Mouse (Mus musculus) midbrain, embryonic 10.5 days (tissue): Measurements from ENCODE around the gene Intu. TPM values are rescaled to one million over a fixed set of nuclear protein-coding genes. Genes with fewer than 3 reads are reported as not detected.
A peak's percentile ranks its signal among the peaks of the same experiment; 100 is the strongest.

ENCODE experiments used
- DNase-seq: peaks from one replicate; pipeline ENCODE4 v3.0.0-alpha.2; 2017; ENCODE audit warnings: low spot score
- H3K27ac ChIP-seq: fragments of 300-500 bp; sonication (generic); replicated peaks from 2 replicates; pipeline ENCODE4 v1.5.1; 2016; ENCODE audit warnings: mild to moderate bottlenecking
- H3K27me3 ChIP-seq: fragments of 300-500 bp; sonication (generic); 2 replicates; pipeline ENCODE4 v1.6.1; 2016; ENCODE audit warnings: low read depth, mild to moderate bottlenecking; ENCODE audit not compliant: poor library complexity, severe bottlenecking
- H3K36me3 ChIP-seq: fragments of 300-500 bp; sonication (generic); 2 replicates; pipeline ENCODE4 v1.6.1; 2016; ENCODE audit warnings: mild to moderate bottlenecking, moderate library complexity
- H3K4me1 ChIP-seq: fragments of 300-500 bp; sonication (generic); 2 replicates; pipeline ENCODE4 v1.6.1; 2016
- H3K4me3 ChIP-seq: fragments of 300-500 bp; sonication (generic); 2 replicates; pipeline ENCODE4 v1.5.1; 2016; ENCODE audit warnings: mild to moderate bottlenecking, moderate library complexity
- H3K9me3 ChIP-seq: fragments of 300-500 bp; sonication (generic); replicated peaks from 2 replicates; pipeline ENCODE4 v1.6.1; 2016; ENCODE audit warnings: mild to moderate bottlenecking
- WGBS: fragments of 180-500 bp; shearing (Covaris S2); methylation state at CpG from one replicate; pipeline ENCODE4 v1.1.7; 2016; 5-methylcytosine and 5-hydroxymethylcytosine counted together
- polyA plus RNA-seq: library from polyadenylated mRNA; unstranded; fragments of >200 nt; fragmentation: Nextera tagmentation; extraction: Ambion mirVana; gene quantifications from 2 replicates; pipeline ENCODE4 v1.2.1, GENCODE M21; 2016

The Intu gene
- polyA plus RNA-seq, 1 experiment from 2014 or later: 6.4 TPM

GRCm38 (mm10) chr3:40669395-40669794, 138.3 kb downstream of the Intu start:
- Histone ChIP-seq H3K36me3 (peaks cover 40% of the 10 kb centered on the region), H3K4me3 (no peak overlapping the region), H3K27me3 (no peaks in the 10 kb centered on the region), H3K4me1 (peaks cover 12% of the 10 kb centered on the region), H3K9me3 (no peaks in the 10 kb centered on the region), H3K27ac (no peak overlapping the region)
- 94% methylated on average over 3 of the region's 3 CpGs for WGBS
- DNase-seq: no peak

GRCm38 (mm10) chr3:40673515-40673914, 142.4 kb downstream of the Intu start:
- peaks cover 32% of the 10 kb centered on the region for H3K4me1 ChIP-seq
- WGBS: 58% methylated on average over 1 of the region's 1 CpGs
- DNase-seq: no peak
- H3K4me3 ChIP-seq: no peak overlapping the region
- no peak overlapping the region for H3K27ac ChIP-seq
- H3K36me3 ChIP-seq: peaks cover 6% of the 10 kb centered on the region; the same call in 1 of the 2 replicates
- H3K27me3 ChIP-seq: no peaks in the 10 kb centered on the region
- no peaks in the 10 kb centered on the region for H3K9me3 ChIP-seq

GRCm38 (mm10) chr3:40674873-40675405, 143.9 kb downstream of the Intu start:
- no peak overlapping the region for H3K4me3 ChIP-seq
- H3K4me1 ChIP-seq: peaks cover 32% of the 10 kb centered on the region
- DNase-seq: no peak
- H3K27ac ChIP-seq: peak overlapping the region; percentile 46; the same call in 1 of the 2 replicates
- no peaks in the 10 kb centered on the region for H3K27me3 ChIP-seq
- no peaks in the 10 kb centered on the region for H3K9me3 ChIP-seq
- H3K36me3 ChIP-seq: peaks cover 6% of the 10 kb centered on the region; the same call in 1 of the 2 replicates
- WGBS: 41% methylated on average over 8 of the region's 8 CpGs

- Histone ChIP-seq H3K9me3 (no peaks in the 10 kb centered on the region), H3K27me3 (no peaks in the 10 kb centered on the region), H3K36me3 (peaks cover 16% of the 10 kb centered on the region), H3K27ac (no peak overlapping the region), H3K4me3 (no peak overlapping the region), H3K4me1 (peaks cover 42% of the 10 kb centered on the region)
- 67% methylated on average over 1 of the region's 1 CpGs for WGBS
- DNase-seq: no peak
Observed at GRCm38 (mm10) chr3:40678856-40679255, 147.8 kb downstream of the Intu start.

- H3K27ac ChIP-seq: peak overlapping the region; percentile 57; the same call in 1 of the 2 replicates
- no peaks in the 10 kb centered on the region for H3K27me3 ChIP-seq
- H3K4me3 ChIP-seq: no peak overlapping the region
- 57% methylated on average over 11 of the region's 11 CpGs for WGBS
- peaks cover 15% of the 10 kb centered on the region for H3K36me3 ChIP-seq
- peaks cover 47% of the 10 kb centered on the region for H3K4me1 ChIP-seq
- H3K9me3 ChIP-seq: no peaks in the 10 kb centered on the region
- DNase-seq: no peak
Observed at GRCm38 (mm10) chr3:40682404-40682803, 151.3 kb downstream of the Intu start.

GRCm38 (mm10) chr3:40683171-40683570, 152.1 kb downstream of the Intu start:
- Histone ChIP-seq H3K4me3 (no peak overlapping the region), H3K36me3 (peaks cover 20% of the 10 kb centered on the region), H3K27ac (peak overlapping the region; percentile 57), H3K27me3 (no peaks in the 10 kb centered on the region), H3K4me1 (peaks cover 55% of the 10 kb centered on the region), H3K9me3 (no peaks in the 10 kb centered on the region)
- 93% methylated on average over 18 of the region's 18 CpGs for WGBS
- no peak for DNase-seq

- DNase-seq: peak; percentile 74
- WGBS: 4% methylated on average over 3 of the region's 3 CpGs
- Histone ChIP-seq H3K4me3 (0 out of 2 replicates have a peak overlapping the region, but pooled peaks have one; percentile 11), H3K27ac (peak overlapping the region; percentile 79), H3K9me3 (no peaks in the 10 kb centered on the region), H3K4me1 (peaks cover 54% of the 10 kb centered on the region), H3K27me3 (no peaks in the 10 kb centered on the region), H3K36me3 (peaks cover 16% of the 10 kb centered on the region)
Observed at GRCm38 (mm10) chr3:40685855-40686515, 154.9 kb downstream of the Intu start.

GRCm38 (mm10) chr3:40686836-40687235, 155.8 kb downstream of the Intu start:
- peak; percentile 36 for DNase-seq

GRCm38 (mm10) chr3:40687588-40687987, 156.5 kb downstream of the Intu start:
- DNase-seq: peak; percentile 46
- 46% methylated on average over 3 of the region's 3 CpGs for WGBS
- no peaks in the 10 kb centered on the region for H3K9me3 ChIP-seq
- peaks cover 16% of the 10 kb centered on the region for H3K36me3 ChIP-seq
- H3K27me3 ChIP-seq: no peaks in the 10 kb centered on the region
- peak overlapping the region; percentile 59 for H3K27ac ChIP-seq
- H3K4me1 ChIP-seq: peaks cover 60% of the 10 kb centered on the region
- no peak overlapping the region for H3K4me3 ChIP-seq

More at GRCm38 (mm10) chr3:40686836-40687235, 155.8 kb downstream of the Intu start:
- no peaks in the 10 kb centered on the region for H3K9me3 ChIP-seq
- WGBS: 21% methylated on average over 9 of the region's 9 CpGs
- no peaks in the 10 kb centered on the region for H3K27me3 ChIP-seq
- peaks cover 16% of the 10 kb centered on the region for H3K36me3 ChIP-seq
- H3K4me1 ChIP-seq: peaks cover 61% of the 10 kb centered on the region
- peak overlapping the region; percentile 79 for H3K27ac ChIP-seq
- H3K4me3 ChIP-seq: peak overlapping the region; percentile 16; the same call in 1 of the 2 replicates

GRCm38 (mm10) chr3:40691566-40691965, 160.5 kb downstream of the Intu start:
- Histone ChIP-seq H3K36me3 (peaks cover 16% of the 10 kb centered on the region; the same call in 1 of the 2 replicates), H3K9me3 (no peaks in the 10 kb centered on the region), H3K27ac (0 out of 2 replicates have a peak overlapping the region, but pooled peaks have one; percentile 9), H3K4me3 (no peak overlapping the region), H3K4me1 (peaks cover 35% of the 10 kb centered on the region), H3K27me3 (no peaks in the 10 kb centered on the region)
- no peak for DNase-seq
- WGBS: 84% methylated on average over 6 of the region's 6 CpGs

- no peak for DNase-seq
- no peaks in the 10 kb centered on the region for H3K27me3 ChIP-seq
- no peaks in the 10 kb centered on the region for H3K9me3 ChIP-seq
- H3K36me3 ChIP-seq: peaks cover 22% of the 10 kb centered on the region
- H3K27ac ChIP-seq: no peak overlapping the region
- no peak overlapping the region for H3K4me3 ChIP-seq
- H3K4me1 ChIP-seq: peaks cover 16% of the 10 kb centered on the region
- 91% methylated on average over 10 of the region's 10 CpGs for WGBS
Observed at GRCm38 (mm10) chr3:40693435-40693834, 162.3 kb downstream of the Intu start.

GRCm38 (mm10) chr3:40693960-40694359, 162.9 kb downstream of the Intu start:
- 90% methylated on average over 7 of the region's 7 CpGs for WGBS
- Histone ChIP-seq H3K36me3 (peaks cover 27% of the 10 kb centered on the region), H3K27me3 (no peaks in the 10 kb centered on the region), H3K4me3 (no peak overlapping the region), H3K4me1 (peaks cover 16% of the 10 kb centered on the region), H3K9me3 (no peaks in the 10 kb centered on the region), H3K27ac (no peak overlapping the region)
- no peak for DNase-seq

GRCm38 (mm10) chr3:40694438-40694837, 163.4 kb downstream of the Intu start:
- Histone ChIP-seq H3K27me3 (no peaks in the 10 kb centered on the region), H3K36me3 (peaks cover 31% of the 10 kb centered on the region), H3K27ac (no peak overlapping the region), H3K9me3 (no peaks in the 10 kb centered on the region), H3K4me1 (peaks cover 16% of the 10 kb centered on the region), H3K4me3 (no peak overlapping the region)
- 70% methylated on average over 2 of the region's 2 CpGs for WGBS
- no peak for DNase-seq
